Mouse (Mus musculus) MEL (cell line): ENCODE measurements at regions not wholly inside any gene's neighbourhood (a gene's known extent, or its start where the extent isn't known, plus 50 kb on each side); places are given as distances from the start of the nearest gene placed in this dataset.

ENCODE experiments used
- DNase-seq: peaks from one replicate; pipeline ENCODE4 v3.0.0; 2011; ENCODE audit warnings: low read depth, low spot score
- H3K27ac ChIP-seq: 2 replicates; pipeline ENCODE4 v1.5.1; 2012; ENCODE audit warnings: low read depth, mild to moderate bottlenecking, control low read depth, low read length, moderate library complexity; ENCODE audit not compliant: control insufficient read depth
- H3K27me3 ChIP-seq, 2 experiments: fragments of 150-350 bp in 1 of 2; sonication (generic) in 1 of 2; 2 replicates each; pipeline ENCODE4 v1.6.1; 2012; ENCODE audit warnings: low read length in 2 of 2, mild to moderate bottlenecking in 2 of 2, improper control_type of control experiment in 1 of 2, moderate library complexity in 1 of 2; ENCODE audit not compliant: insufficient read depth in 2 of 2, control insufficient read depth in 1 of 2
- H3K36me3 ChIP-seq, 2 experiments: 2 replicates each; pipeline ENCODE4 v1.6.1; 2012 to 2014; ENCODE audit warnings: low read length in 2 of 2, improper control_type of control experiment in 1 of 2, inconsistent platforms in 1 of 2, mild to moderate bottlenecking in 1 of 2; ENCODE audit not compliant: insufficient read depth in 2 of 2, control insufficient read depth in 1 of 2
- H3K4me1 ChIP-seq, 2 experiments: fragments of 150-350 bp in 1 of 2; sonication (generic) in 1 of 2; 2 replicates each; pipeline ENCODE4 v1.6.1; 2012; ENCODE audit warnings: low read length in 2 of 2, improper control_type of control experiment in 1 of 2, mild to moderate bottlenecking in 1 of 2; ENCODE audit not compliant: insufficient read depth in 2 of 2, control insufficient read depth in 1 of 2
- H3K4me3 ChIP-seq, 2 experiments: fragments of 150-350 bp in 1 of 2; sonication (generic) in 1 of 2; 2 replicates each; pipeline ENCODE4 v1.5.1; 2012; ENCODE audit warnings: low read depth in 2 of 2, low read length in 2 of 2, mild to moderate bottlenecking in 2 of 2, moderate library complexity in 2 of 2, control low read depth in 1 of 2, improper control_type of control experiment in 1 of 2; ENCODE audit not compliant: control insufficient read depth in 1 of 2, insufficient read depth in 1 of 2
- H3K79me2 ChIP-seq: 2 replicates; pipeline ENCODE4 v1.6.1; 2012; ENCODE audit warnings: mild to moderate bottlenecking, low read length, moderate library complexity; ENCODE audit not compliant: control insufficient read depth, poor library complexity, insufficient read depth
- H3K9ac ChIP-seq: 2 replicates; pipeline ENCODE4 v1.6.1; 2012; ENCODE audit warnings: low read depth, mild to moderate bottlenecking, control low read depth, low read length, moderate library complexity; ENCODE audit not compliant: control insufficient read depth, poor library complexity, severe bottlenecking
- H3K9me3 ChIP-seq: fragments of 150-350 bp; sonication (generic); replicated peaks from 2 replicates; pipeline ENCODE4 v1.6.1; 2012; ENCODE audit warnings: mild to moderate bottlenecking, low read length, improper control_type of control experiment, moderate library complexity; ENCODE audit not compliant: insufficient read depth
- BHLHE40 ChIP-seq: IDR thresholded peaks from 2 replicates; pipeline ENCODE4 v1.6.1; 2012; ENCODE audit warnings: low read depth, mild to moderate bottlenecking, inconsistent platforms, low read length, improper control_type of control experiment, borderline replicate concordance
- CHD2 ChIP-seq: IDR thresholded peaks from 2 replicates; pipeline ENCODE4 v1.6.1; 2011; ENCODE audit warnings: low read length, improper control_type of control experiment
- E2F4 ChIP-seq: IDR thresholded peaks from 2 replicates; pipeline ENCODE4 v1.6.1; 2011; ENCODE audit warnings: low read depth, low read length, improper control_type of control experiment, borderline replicate concordance
- EP300 ChIP-seq, 2 experiments: IDR thresholded peaks; 2 replicates each; pipeline ENCODE4 v1.6.1; 2011; ENCODE audit warnings: improper control_type of control experiment in 2 of 2, low read length in 2 of 2, low read depth in 1 of 2, mild to moderate bottlenecking in 1 of 2
- GABPA ChIP-seq: IDR thresholded peaks from 2 replicates; pipeline ENCODE4 v1.6.1; 2012; ENCODE audit warnings: low read depth, mild to moderate bottlenecking, inconsistent platforms, low read length, improper control_type of control experiment, moderate library complexity
- GATA1 ChIP-seq: IDR thresholded peaks from 2 replicates; pipeline ENCODE4 v1.6.1; 2011; ENCODE audit warnings: low read depth, low read length, improper control_type of control experiment
- HCFC1 ChIP-seq: IDR thresholded peaks from 2 replicates; pipeline ENCODE4 v1.6.1; 2012; ENCODE audit warnings: low read depth, mild to moderate bottlenecking, inconsistent platforms, low read length, improper control_type of control experiment, moderate library complexity
- KAT2A ChIP-seq: conservative IDR thresholded peaks from 2 replicates; pipeline ENCODE4 v1.6.1; 2012; ENCODE audit warnings: low read depth, low read length, improper control_type of control experiment, inconsistent platforms
- MAFK ChIP-seq: IDR thresholded peaks from 2 replicates; pipeline ENCODE4 v1.6.1; 2011; ENCODE audit warnings: low read depth, mild to moderate bottlenecking, low read length, improper control_type of control experiment, borderline replicate concordance
- MAX ChIP-seq: IDR thresholded peaks from 2 replicates; pipeline ENCODE4 v1.6.1; 2011; ENCODE audit warnings: low read length, improper control_type of control experiment
- MEF2A ChIP-seq: IDR thresholded peaks from 2 replicates; pipeline ENCODE4 v1.6.1; 2014; ENCODE audit warnings: low read depth, mild to moderate bottlenecking, inconsistent platforms, low read length, improper control_type of control experiment; ENCODE audit not compliant: poor library complexity, insufficient replicate concordance, severe bottlenecking; ENCODE audit errors: extremely low read depth
- MXI1 ChIP-seq: IDR thresholded peaks from 2 replicates; pipeline ENCODE4 v1.6.1; 2011; ENCODE audit warnings: mild to moderate bottlenecking, low read depth, low read length, improper control_type of control experiment
- MYC ChIP-seq: IDR thresholded peaks from 2 replicates; pipeline ENCODE4 v1.6.1; 2011; ENCODE audit warnings: low read depth, mild to moderate bottlenecking, low read length, improper control_type of control experiment, moderate library complexity
- POLR2AphosphoS2 ChIP-seq: IDR thresholded peaks from 2 replicates; pipeline ENCODE4 v1.6.1; 2011; ENCODE audit warnings: low read length, improper control_type of control experiment
- POLR2AphosphoS5 ChIP-seq: IDR thresholded peaks from 2 replicates; pipeline ENCODE4 v1.6.1; 2012; ENCODE audit warnings: low read depth, borderline replicate concordance, mild to moderate bottlenecking, inconsistent platforms, low read length, moderate library complexity, mixed read lengths
- RAD21 ChIP-seq: IDR thresholded peaks from 2 replicates; pipeline ENCODE4 v1.6.1; 2011; ENCODE audit warnings: mild to moderate bottlenecking, low read depth, low read length, improper control_type of control experiment
- SMC3 ChIP-seq: IDR thresholded peaks from 2 replicates; pipeline ENCODE4 v1.6.1; 2011; ENCODE audit warnings: low read depth, low read length, improper control_type of control experiment
- TCF12 ChIP-seq: IDR thresholded peaks from 2 replicates; pipeline ENCODE4 v1.6.1; 2014; ENCODE audit warnings: low read depth, mild to moderate bottlenecking, inconsistent platforms, low read length, improper control_type of control experiment, moderate library complexity
- UBTF ChIP-seq: IDR thresholded peaks from 2 replicates; pipeline ENCODE4 v1.6.1; 2012; ENCODE audit warnings: low read depth, mild to moderate bottlenecking, inconsistent platforms, low read length, improper control_type of control experiment, moderate library complexity, borderline replicate concordance; ENCODE audit not compliant: insufficient read depth
- USF2 ChIP-seq, 2 experiments: IDR thresholded peaks; 2 replicates each; pipeline ENCODE4 v1.6.1; 2011 to 2012; ENCODE audit warnings: improper control_type of control experiment in 2 of 2, low read length in 2 of 2, borderline replicate concordance in 1 of 2, inconsistent platforms in 1 of 2, low read depth in 1 of 2, mild to moderate bottlenecking in 1 of 2; ENCODE audit not compliant: insufficient read depth in 1 of 2
- ZC3H11A ChIP-seq: IDR thresholded peaks from 2 replicates; pipeline ENCODE4 v1.6.1; 2012; ENCODE audit warnings: low read depth, mild to moderate bottlenecking, inconsistent platforms, low read length, improper control_type of control experiment

- H3K27me3 ChIP-seq = no peaks in the 10 kb centered on the region
- no peak for TF ChIP-seq EP300 (IDR thresholded peaks at IDR 0.05; ENCODE audit: low read depth in 1 of 2, low read length in 2 of 2)
- no peak for TF ChIP-seq KAT2A
- TF ChIP-seq BHLHE40 = no peak
- no peak for TF ChIP-seq MAX
- no peak for TF ChIP-seq RAD21
- no peak for TF ChIP-seq TCF12
- no peak for TF ChIP-seq CHD2
- no peak for TF ChIP-seq USF2 (IDR thresholded peaks at IDR 0.05; ENCODE audit: borderline replicate concordance in 1 of 2, insufficient read depth in 1 of 2, low read depth in 1 of 2, low read length in 2 of 2)
- TF ChIP-seq MYC = no peak
- no peak for TF ChIP-seq SMC3
- no peak for TF ChIP-seq MAFK
- no peak overlapping the region for H3K9ac ChIP-seq
- no peak overlapping the region for H3K4me3 ChIP-seq
- no peaks in the 10 kb centered on the region for H3K79me2 ChIP-seq
- DNase-seq = no peak
- no peaks in the 10 kb centered on the region for H3K9me3 ChIP-seq
- H3K4me1 ChIP-seq = no peaks in the 10 kb centered on the region
- H3K27ac ChIP-seq = no peak overlapping the region
- no peaks in the 10 kb centered on the region for H3K36me3 ChIP-seq
These were observed 315.9 kb upstream of the Tbc1d5 start for GRCm38 (mm10) chr17:51495038-51495437.

- TF ChIP-seq GABPA = no peak
- TF ChIP-seq ZC3H11A = no peak
- TF ChIP-seq GATA1 = no peak
- no peak for TF ChIP-seq POLR2AphosphoS5
- no peak for TF ChIP-seq POLR2AphosphoS2
- TF ChIP-seq EP300 (IDR thresholded peaks at IDR 0.05; ENCODE audit: low read depth in 1 of 2, low read length in 2 of 2) = no peak
- TF ChIP-seq UBTF = no peak
- TF ChIP-seq E2F4 = no peak
- no peak for TF ChIP-seq HCFC1
- TF ChIP-seq MEF2A = no peak
- no peak for TF ChIP-seq MXI1
- TF ChIP-seq MAX = no peak
- no peak for TF ChIP-seq BHLHE40
- no peak for TF ChIP-seq RAD21
- TF ChIP-seq MYC = no peak
- H3K9ac ChIP-seq = no peak overlapping the region
- H3K36me3 ChIP-seq = no peaks in the 10 kb centered on the region
- no peaks in the 10 kb centered on the region; a peak in 1 of 4 replicates for H3K27me3 ChIP-seq
- no peak overlapping the region for H3K27ac ChIP-seq
- no peak for DNase-seq
- H3K4me3 ChIP-seq = no peak overlapping the region
- no peaks in the 10 kb centered on the region for H3K79me2 ChIP-seq
- no peaks in the 10 kb centered on the region for H3K9me3 ChIP-seq
- no peaks in the 10 kb centered on the region for H3K4me1 ChIP-seq
These were observed 310.2 kb upstream of the Tbc1d5 start for GRCm38 (mm10) chr17:51489386-51489785.
